Mouse (Mus musculus) midbrain, embryonic 10.5 days (tissue): ENCODE results near the gene AY358078. TPM values are rescaled to one million over a fixed set of nuclear protein-coding genes. Genes with fewer than 3 reads are reported as not detected.
"Not testable (repeated sequence)": the region's sequence is repeated elsewhere in the genome, so short reads cannot be mapped to it uniquely, and the experiment has no call there.

Experiments
- DNase-seq: peaks from one replicate; pipeline ENCODE4 v3.0.0-alpha.2; 2017; ENCODE audit warnings: low spot score
- H3K27ac ChIP-seq: fragments of 300-500 bp; sonication (generic); replicated peaks from 2 replicates; pipeline ENCODE4 v1.5.1; 2016; ENCODE audit warnings: mild to moderate bottlenecking
- H3K27me3 ChIP-seq: fragments of 300-500 bp; sonication (generic); 2 replicates; pipeline ENCODE4 v1.6.1; 2016; ENCODE audit warnings: low read depth, mild to moderate bottlenecking; ENCODE audit not compliant: poor library complexity, severe bottlenecking
- H3K36me3 ChIP-seq: fragments of 300-500 bp; sonication (generic); 2 replicates; pipeline ENCODE4 v1.6.1; 2016; ENCODE audit warnings: mild to moderate bottlenecking, moderate library complexity
- H3K4me1 ChIP-seq: fragments of 300-500 bp; sonication (generic); 2 replicates; pipeline ENCODE4 v1.6.1; 2016
- H3K4me3 ChIP-seq: fragments of 300-500 bp; sonication (generic); 2 replicates; pipeline ENCODE4 v1.5.1; 2016; ENCODE audit warnings: mild to moderate bottlenecking, moderate library complexity
- H3K9me3 ChIP-seq: fragments of 300-500 bp; sonication (generic); replicated peaks from 2 replicates; pipeline ENCODE4 v1.6.1; 2016; ENCODE audit warnings: mild to moderate bottlenecking
- WGBS: fragments of 180-500 bp; shearing (Covaris S2); methylation state at CpG from one replicate; pipeline ENCODE4 v1.1.7; 2016; 5-methylcytosine and 5-hydroxymethylcytosine counted together
- polyA plus RNA-seq: library from polyadenylated mRNA; unstranded; fragments of >200 nt; fragmentation: Nextera tagmentation; extraction: Ambion mirVana; gene quantifications from 2 replicates; pipeline ENCODE4 v1.2.1, GENCODE M21; 2016

AY358078 gene
- not detected in 2 replicates for polyA plus RNA-seq

DNA sequence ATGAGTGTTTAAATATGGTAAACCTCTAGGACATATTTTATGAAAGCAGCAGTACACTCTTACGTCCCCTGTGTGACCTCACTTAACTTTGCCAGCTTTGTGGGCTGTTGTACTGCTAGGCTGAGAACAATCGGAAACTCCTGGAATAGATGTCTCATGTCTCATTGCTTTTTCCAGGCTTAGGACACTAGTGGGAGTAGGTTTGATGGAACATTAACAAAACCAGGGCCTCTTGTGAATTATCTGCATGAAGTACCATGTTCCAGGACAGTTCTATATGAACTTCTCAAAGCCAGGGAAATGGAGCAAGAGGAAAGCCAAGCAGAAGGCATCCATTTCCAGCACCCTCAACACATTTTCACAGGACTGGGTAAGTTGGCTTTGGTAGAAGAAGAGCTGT lies at the start of gene AY358078:
AY358078 (plus strand) TSS at position 301 of the 400 bp plus-strand sequence.
- WGBS = 87% methylated on average over 2 of the region's 2 CpGs
- DNase-seq = no peak
- H3K27me3 ChIP-seq = no peaks in the 10 kb centered on the region
- H3K4me1 ChIP-seq = no peaks in the 10 kb centered on the region
- H3K36me3 ChIP-seq = no peaks in the 10 kb centered on the region
- H3K9me3 ChIP-seq = no peaks in the 10 kb centered on the region
- no peak within 1 kb of the TSS for H3K27ac ChIP-seq
- no peak within 1 kb of the TSS for H3K4me3 ChIP-seq

DNA sequence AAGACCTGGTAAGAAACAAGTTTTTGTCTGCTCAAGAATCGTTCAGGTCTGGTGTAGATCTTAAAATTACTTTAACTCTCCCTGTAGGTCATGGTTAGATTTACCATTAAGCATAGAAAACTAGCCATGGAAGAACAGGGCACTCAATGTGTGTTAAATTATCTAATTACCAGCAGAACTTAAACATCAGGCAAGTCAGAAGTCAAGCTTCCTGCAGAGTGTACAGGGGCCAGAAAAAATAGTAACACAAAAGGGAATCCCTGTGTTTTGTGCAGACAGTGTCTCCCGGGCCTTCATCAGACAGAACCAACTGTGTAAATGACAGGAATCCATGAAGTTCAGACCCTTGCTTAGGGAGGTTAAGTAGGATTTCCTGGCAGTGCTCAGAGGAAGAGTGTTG lies 43.9 kb upstream of the AY358078 start:
- Histone ChIP-seq H3K9me3 (no peaks in the 10 kb centered on the region), H3K27ac (no peak overlapping the region), H3K4me3 (no peak overlapping the region), H3K4me1 (no peaks in the 10 kb centered on the region), H3K36me3 (no peaks in the 10 kb centered on the region), H3K27me3 (no peaks in the 10 kb centered on the region)
- DNase-seq = no peak
- 76% methylated on average over 2 of the region's 2 CpGs for WGBS

DNA sequence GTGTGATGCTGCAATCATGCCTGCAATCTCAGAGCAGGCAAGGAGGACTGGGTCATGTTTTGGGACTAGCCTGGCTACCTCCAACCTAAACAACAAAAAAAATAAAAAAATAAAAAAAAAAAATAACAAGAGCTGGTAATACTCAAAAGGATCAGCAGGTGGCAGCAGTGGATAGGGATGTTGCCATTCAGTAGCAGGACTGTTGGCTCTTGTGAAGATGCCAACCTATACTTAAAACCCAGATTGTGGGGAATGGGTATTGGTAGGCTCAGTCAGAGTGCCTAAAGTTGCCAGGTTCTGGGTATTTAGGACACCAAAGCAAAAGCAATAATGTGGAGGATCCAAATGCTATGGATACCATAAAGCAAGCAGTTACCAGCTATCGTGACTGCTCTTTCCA lies 28.5 kb upstream of the AY358078 start:
- WGBS = 86% methylated on average over 1 of the region's 1 CpGs

DNA sequence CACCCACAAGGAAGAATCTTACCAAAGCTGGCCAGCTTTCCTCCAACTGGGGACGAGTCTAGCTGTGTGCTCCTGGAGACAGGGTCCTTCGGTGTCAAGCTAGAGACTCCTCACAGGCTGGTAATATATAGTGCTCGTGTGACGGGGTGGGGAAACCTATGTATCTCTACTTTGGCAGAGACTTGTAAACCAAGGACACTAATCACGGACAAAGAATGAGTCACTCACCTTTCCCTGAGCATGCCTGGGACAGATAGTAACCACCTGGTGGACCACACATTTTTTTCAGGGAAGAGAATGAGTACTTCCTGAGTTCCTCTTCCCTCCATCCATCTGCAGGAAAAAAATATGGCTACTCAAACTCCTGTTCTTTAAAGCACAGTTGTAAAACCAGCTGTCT lies 26.4 kb upstream of the AY358078 start, which contains the start of gene Ang4:
Ang4 (minus strand) TSS at position 101 of the 400 bp plus-strand sequence.
- Histone ChIP-seq H3K27ac (no peak within 1 kb of the TSS), H3K4me1 (no peaks in the 10 kb centered on the region), H3K27me3 (no peaks in the 10 kb centered on the region), H3K36me3 (no peaks in the 10 kb centered on the region), H3K4me3 (no peak within 1 kb of the TSS), H3K9me3 (no peaks in the 10 kb centered on the region)
- DNase-seq = no peak
- WGBS = 81% methylated on average over 5 of the region's 5 CpGs

More for the DNA sequence above, 28.5 kb upstream of the AY358078 start:
- H3K27ac ChIP-seq, H3K4me1 ChIP-seq, DNase-seq, H3K36me3 ChIP-seq, H3K4me3 ChIP-seq, H3K9me3 ChIP-seq, H3K27me3 ChIP-seq: not testable (repeated sequence)

DNA sequence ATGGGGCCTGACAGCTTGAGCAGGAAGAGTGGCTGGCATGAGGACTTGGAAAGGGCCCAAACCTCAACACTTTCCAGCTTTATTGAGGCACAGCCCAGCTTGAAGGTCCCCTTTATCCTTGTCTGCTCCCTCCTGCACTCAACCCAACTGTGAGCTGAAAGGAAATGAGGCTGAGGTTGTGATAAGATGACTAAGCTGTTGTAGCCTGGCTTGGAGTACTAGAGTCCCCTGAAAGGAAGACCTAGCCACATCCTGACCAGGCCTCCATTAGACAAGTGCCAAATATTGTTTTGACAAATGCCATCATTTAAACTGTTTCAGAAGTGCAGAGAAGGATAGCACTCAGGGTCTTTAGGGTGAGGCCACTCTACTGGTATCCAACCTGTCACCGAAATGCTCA lies 22.1 kb upstream of the AY358078 start:
- no peaks in the 10 kb centered on the region for H3K4me1 ChIP-seq
- H3K27ac ChIP-seq = no peak overlapping the region
- H3K36me3 ChIP-seq = no peaks in the 10 kb centered on the region
- no peak for DNase-seq
- no peaks in the 10 kb centered on the region for H3K9me3 ChIP-seq
- 92% methylated on average over 1 of the region's 1 CpGs for WGBS
- no peak overlapping the region for H3K4me3 ChIP-seq
- H3K27me3 ChIP-seq = no peaks in the 10 kb centered on the region

DNA sequence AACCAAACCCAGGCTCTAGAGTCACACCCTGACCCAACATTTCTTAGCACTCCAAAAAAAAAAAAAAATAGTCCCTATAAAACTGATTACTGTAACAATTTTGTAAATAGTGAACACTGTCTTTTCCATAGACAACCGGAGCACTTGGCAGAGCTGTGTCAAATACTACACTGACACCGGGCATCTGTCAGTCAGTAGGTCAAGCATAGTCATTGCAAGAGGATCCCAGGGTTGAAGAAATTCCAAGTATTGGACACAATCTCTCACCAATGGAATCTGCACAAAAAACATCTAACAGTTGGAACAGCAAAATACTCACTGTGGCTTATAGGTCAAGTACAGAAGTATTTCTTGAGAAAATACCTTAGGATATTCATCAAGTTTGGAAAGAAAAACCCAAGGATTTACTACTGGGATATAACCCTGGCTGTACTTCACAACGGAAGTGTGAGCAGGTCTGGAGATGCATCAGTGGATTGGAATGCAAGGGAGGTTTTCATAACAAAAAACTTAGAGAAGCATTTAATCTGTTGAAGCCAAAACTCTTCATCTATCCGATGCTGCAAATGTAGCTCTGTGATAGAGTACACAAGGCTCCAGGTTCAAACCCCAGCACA lies 20.9 kb upstream of the AY358078 start:
- H3K36me3 ChIP-seq = no peaks in the 10 kb centered on the region
- no peaks in the 10 kb centered on the region for H3K27me3 ChIP-seq
- 83% methylated on average over 4 of the region's 4 CpGs for WGBS
- no peaks in the 10 kb centered on the region for H3K4me1 ChIP-seq
- H3K27ac ChIP-seq = no peak overlapping the region
- no peaks in the 10 kb centered on the region for H3K9me3 ChIP-seq
- no peak overlapping the region for H3K4me3 ChIP-seq
- DNase-seq = no peak

DNA sequence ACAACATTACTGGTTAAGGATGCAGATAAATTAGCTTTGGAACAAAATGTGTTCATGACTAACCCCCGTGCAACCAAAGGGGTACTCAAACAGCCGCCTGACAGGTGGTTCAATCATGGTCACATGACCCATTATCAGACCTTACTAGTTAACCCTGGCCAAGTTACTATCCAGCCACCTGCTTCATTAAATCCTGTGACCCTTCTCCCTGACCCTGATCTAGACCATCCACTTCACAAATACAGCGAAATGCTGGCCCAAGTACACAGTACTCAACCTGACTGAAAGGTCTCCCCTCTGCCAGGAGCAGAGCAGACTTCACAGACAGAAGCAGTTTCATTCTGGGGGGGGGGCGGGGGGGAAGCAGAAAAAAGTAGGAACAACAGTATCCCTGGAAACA lies 13.5 kb upstream of the AY358078 start:
- no peak for DNase-seq
- WGBS = 66% methylated on average over 4 of the region's 4 CpGs
- no peak overlapping the region for H3K4me3 ChIP-seq
- H3K36me3 ChIP-seq = no peaks in the 10 kb centered on the region
- H3K27me3 ChIP-seq = no peaks in the 10 kb centered on the region
- peaks cover 4% of the 10 kb centered on the region; the same call in 1 of the 2 replicates for H3K4me1 ChIP-seq
- H3K9me3 ChIP-seq = no peaks in the 10 kb centered on the region
- H3K27ac ChIP-seq = no peak overlapping the region

DNA sequence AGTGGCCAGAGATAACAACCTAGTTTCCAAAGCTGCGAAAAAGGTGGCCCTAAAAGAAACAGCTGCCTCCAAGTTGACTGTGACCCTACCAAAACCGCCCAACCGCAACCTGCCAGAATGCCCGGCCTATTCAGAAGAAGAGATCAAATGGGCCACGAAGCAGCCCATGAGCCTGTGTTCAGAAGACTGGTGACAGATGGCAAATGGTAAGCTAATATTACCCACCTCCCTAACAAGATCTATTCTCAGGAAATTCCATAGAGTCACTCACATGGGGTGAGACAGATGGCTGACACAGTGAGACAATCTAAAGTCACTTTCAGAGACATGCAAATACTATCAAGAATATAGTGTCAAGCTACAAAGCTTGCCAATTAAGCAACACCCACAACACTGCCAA lies 12.8 kb upstream of the AY358078 start:
- 79% methylated on average over 5 of the region's 5 CpGs for WGBS
- Histone ChIP-seq H3K36me3 (no peaks in the 10 kb centered on the region), H3K9me3 (no peaks in the 10 kb centered on the region), H3K27me3 (no peaks in the 10 kb centered on the region), H3K4me1 (peaks cover 4% of the 10 kb centered on the region; the same call in 1 of the 2 replicates), H3K4me3 (no peak overlapping the region), H3K27ac (no peak overlapping the region)
- DNase-seq = no peak

DNA sequence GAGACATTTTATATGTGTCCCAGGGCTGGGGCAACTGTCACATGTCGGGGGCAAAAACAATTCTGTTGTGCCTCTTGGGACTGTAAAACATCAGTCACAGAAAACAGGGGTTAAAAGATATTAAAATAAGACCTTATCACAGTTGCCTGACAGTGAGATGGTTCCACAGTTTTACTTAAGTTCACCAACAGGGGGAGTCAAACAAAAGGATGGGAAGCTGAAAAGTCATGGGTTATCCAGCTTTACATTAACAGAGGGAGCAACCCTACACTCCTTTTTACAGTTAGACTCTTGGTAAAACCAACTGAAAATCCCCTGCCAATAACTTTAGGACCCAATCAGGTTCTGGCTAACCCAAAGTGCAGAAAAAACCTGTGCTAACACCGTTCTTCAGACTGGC lies 10.7 kb upstream of the AY358078 start:
- H3K4me3 ChIP-seq = no peak overlapping the region
- H3K27me3 ChIP-seq = no peaks in the 10 kb centered on the region
- no peaks in the 10 kb centered on the region for H3K9me3 ChIP-seq
- WGBS = 74% methylated on average over 2 of the region's 2 CpGs
- peaks cover 4% of the 10 kb centered on the region; the same call in 1 of the 2 replicates for H3K4me1 ChIP-seq
- H3K36me3 ChIP-seq = no peaks in the 10 kb centered on the region
- no peak overlapping the region for H3K27ac ChIP-seq
- no peak for DNase-seq

DNA sequence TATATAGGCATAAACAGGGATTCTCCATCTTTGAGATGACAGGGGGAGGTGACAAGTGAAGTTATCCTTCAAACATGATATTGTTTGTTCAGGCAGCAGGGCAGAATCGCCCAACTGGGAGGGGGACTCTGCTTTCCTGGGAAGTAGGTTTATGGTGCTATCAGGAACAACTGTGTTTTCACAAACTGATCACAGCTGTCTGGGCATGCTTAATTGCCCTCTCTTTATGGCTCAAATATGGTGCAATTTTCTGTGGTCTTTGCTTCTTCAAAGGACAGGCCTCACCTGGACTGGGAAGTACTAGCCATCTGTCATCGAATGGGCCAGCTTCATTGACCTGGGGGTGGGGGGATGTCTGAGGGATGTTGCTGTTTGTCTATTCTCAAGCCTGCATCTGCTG lies 5.7 kb upstream of the AY358078 start:
- 84% methylated on average over 2 of the region's 2 CpGs for whole genome bisulfite sequencing
- Histone ChIP-seq H3K27ac (no peak overlapping the region), H3K4me3 (no peak overlapping the region), H3K36me3 (no peaks in the 10 kb centered on the region), H3K9me3 (no peaks in the 10 kb centered on the region), H3K27me3 (no peaks in the 10 kb centered on the region), H3K4me1 (no peaks in the 10 kb centered on the region)
- DNase-seq = no peak

DNA sequence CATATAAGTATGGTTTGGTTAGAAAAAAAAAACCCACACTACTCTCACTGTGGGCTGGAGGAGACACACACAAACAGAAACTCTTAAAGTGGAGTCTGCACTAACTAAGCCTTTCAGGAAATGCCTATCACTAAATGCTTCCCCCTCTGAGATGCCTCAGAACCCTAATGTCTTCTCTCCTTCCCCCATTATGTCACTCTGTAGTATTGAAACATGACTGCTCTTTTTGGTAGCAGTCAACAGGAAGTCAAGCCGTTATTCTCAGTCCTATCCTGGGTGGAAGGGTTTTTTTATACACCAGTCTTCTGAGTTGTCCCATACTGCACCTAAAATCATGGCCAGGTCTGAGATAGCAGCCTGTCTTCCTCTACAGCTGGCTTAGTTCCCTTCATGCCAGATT lies 26.8 kb downstream of the AY358078 start:
- 77% methylated on average over 1 of the region's 1 CpGs for WGBS
- H3K36me3 ChIP-seq = no peaks in the 10 kb centered on the region
- DNase-seq = no peak
- no peaks in the 10 kb centered on the region for H3K9me3 ChIP-seq
- no peak overlapping the region for H3K27ac ChIP-seq
- no peaks in the 10 kb centered on the region for H3K4me1 ChIP-seq
- no peaks in the 10 kb centered on the region for H3K27me3 ChIP-seq
- H3K4me3 ChIP-seq = no peak overlapping the region

DNA sequence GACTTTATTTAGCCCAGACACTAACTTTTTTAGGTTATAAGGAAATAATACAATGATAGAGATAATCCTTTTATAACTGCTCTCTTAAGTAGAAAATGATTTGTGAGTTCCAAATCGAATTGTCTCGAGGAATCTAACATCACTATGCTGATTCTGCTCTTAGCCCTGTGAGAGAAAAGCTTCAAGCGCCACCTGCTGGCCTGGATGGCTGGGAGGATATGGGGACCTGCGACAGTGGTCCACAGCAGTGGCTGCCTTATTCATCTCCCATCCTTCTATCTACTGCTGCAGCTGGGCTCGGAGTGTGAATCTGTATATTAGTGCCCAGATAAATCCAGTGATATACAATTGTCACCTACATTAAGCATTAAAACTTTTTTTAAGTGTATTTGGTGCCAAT lies 28.0 kb downstream of the AY358078 start:
- H3K4me1 ChIP-seq, H3K9me3 ChIP-seq, H3K27me3 ChIP-seq, H3K27ac ChIP-seq, H3K36me3 ChIP-seq, H3K4me3 ChIP-seq, DNase-seq: not testable (repeated sequence)
- WGBS = 48% methylated on average over 5 of the region's 5 CpGs

DNA sequence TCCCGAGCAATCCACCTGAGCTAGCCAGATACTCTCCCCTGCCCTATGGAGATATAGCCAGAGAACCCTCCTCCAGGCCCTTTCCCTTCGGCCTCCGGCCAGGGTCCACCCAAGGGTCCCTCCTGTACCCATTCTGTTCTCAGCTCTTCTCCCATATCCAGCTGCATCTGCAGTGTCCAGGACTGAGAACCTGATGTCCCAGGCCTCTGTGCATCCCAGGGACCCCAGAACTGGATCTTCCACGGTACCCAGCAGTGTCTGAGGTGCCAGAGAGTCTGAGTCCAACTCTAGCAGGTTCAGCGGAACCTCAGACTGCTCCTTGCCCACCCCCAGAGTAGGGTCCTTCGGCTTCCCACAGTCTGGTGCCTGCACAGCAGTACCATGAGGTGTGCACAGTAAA lies 29.3 kb downstream of the AY358078 start:
- Histone ChIP-seq H3K36me3 (no peaks in the 10 kb centered on the region), H3K27me3 (no peaks in the 10 kb centered on the region), H3K9me3 (no peaks in the 10 kb centered on the region), H3K27ac (no peak overlapping the region), H3K4me3 (no peak overlapping the region), H3K4me1 (no peaks in the 10 kb centered on the region)
- 80% methylated on average over 6 of the region's 6 CpGs for WGBS
- DNase-seq = no peak

DNA sequence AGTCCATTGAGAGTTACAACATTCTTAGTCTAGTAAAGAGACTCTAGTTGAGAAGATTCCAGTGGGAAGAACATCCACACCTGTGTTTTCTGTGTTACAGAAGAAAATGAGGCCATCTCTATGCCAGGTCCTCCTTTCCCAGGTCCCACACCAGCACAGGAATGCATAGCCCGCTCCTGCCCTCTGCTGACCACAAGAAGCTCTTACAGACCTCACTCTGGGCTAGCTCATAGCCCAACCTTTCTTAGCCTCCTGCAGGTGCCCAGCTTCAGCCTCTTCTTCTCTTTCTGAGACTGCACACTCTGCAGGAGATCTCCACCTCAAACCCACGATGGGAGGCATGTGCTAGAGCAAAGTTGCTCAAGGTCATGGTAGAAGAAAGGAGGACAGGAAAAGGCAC lies 38.6 kb downstream of the AY358078 start:
- WGBS = 22% methylated on average over 2 of the region's 2 CpGs
- H3K4me3 ChIP-seq = not testable (repeated sequence)

More for the DNA sequence above, 38.6 kb downstream of the AY358078 start:
- H3K27me3 ChIP-seq, DNase-seq, H3K4me1 ChIP-seq, H3K36me3 ChIP-seq, H3K27ac ChIP-seq, H3K9me3 ChIP-seq: not testable (repeated sequence)
